Mouse (Mus musculus): ENCODE results near the gene Ero1lb. TPM values are rescaled to one million over a fixed set of nuclear protein-coding genes. Genes with fewer than 3 reads are reported as not detected.
A peak's percentile ranks its signal among the peaks of the same experiment; 100 is the strongest.

Ero1lb gene
- 15.0 and 15.9 TPM in 2 replicates for polyA plus RNA-seq (2015; fragmentation: Nextera tagmentation; extraction: Ambion mirVana)

DNA sequence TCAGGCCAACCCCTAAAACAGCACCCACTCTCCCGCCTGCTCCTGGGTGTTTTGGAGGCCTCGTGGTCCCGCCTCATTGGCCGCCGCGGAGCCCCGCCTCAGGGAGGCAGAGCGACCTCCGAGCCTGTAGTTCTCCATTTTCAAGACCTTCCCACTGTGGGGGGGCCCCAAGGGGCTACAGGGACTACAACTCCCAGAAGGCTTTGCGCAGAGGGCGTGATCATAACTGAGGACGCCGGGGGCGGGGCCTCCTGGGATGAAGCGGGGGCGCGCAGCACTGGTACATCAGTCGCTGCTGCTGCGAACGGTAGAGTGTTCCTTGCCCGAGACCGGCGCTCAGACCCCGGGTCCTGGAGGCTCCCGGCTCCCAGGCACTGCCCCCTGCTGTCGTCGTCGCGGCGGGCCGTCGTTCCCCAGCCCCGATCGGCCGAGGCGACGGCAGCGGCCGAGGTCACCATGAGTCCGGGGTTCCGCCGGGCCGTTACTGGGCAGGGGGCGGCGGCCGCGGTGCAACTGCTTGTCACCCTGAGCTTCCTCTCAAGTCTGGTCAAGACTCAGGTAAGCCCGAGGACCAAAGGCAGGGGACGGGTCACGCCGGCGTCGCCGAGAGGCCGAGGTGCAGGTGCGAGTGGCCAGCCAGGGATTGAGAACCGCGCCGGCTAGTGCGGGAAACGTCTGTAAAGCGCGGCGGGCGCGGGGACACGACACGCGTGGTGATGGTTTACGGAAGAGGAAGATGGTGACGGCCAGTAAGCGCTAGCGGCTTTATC is at the start of gene Ero1lb:
Ero1lb (plus strand) TSS at position 254 of the 770 bp plus-strand sequence.
- Histone ChIP-seq H3K36me3 (no peaks in the 10 kb centered on the region), H3K4me1 (replicated peaks) (peaks cover 15% of the 10 kb centered on the region), H3K9me3 (no peaks in the 10 kb centered on the region), H3K27me3 (no peaks in the 10 kb centered on the region), H3K4me3 (peak within 1 kb of the TSS; percentile 83), H3K9ac (peak within 1 kb of the TSS; percentile 81), H3K4me2 (peak within 1 kb of the TSS; percentile 77), H3K27ac (replicated peaks) (peak within 1 kb of the TSS; percentile 69)
- WGBS: under 1% methylated on average over 66 of the region's 73 CpGs
- peak; percentile 99 for ATAC-seq (ENCODE audit: low read depth)

- Histone ChIP-seq H3K4me3 (peak overlapping the region; percentile 57), H3K4me2 (peak overlapping the region; percentile 98), H3K36me3 (no peaks in the 10 kb centered on the region), H3K9me3 (no peaks in the 10 kb centered on the region), H3K4me1 (replicated peaks) (no peaks in the 10 kb centered on the region; the same call in none of the 2 replicates), H3K9ac (peak overlapping the region; percentile 73), H3K27me3 (peaks cover 20% of the 10 kb centered on the region), H3K27ac (replicated peaks) (no peak overlapping the region)
- WGBS: 4% methylated on average over 18 of the region's 18 CpGs
- peak; percentile 62; the same call in 1 of the 2 replicates for ATAC-seq (ENCODE audit: low read depth)
These were observed 46.3 kb upstream of the Ero1lb start for GRCm38 (mm10) chr13:12519371-12519770.

DNA sequence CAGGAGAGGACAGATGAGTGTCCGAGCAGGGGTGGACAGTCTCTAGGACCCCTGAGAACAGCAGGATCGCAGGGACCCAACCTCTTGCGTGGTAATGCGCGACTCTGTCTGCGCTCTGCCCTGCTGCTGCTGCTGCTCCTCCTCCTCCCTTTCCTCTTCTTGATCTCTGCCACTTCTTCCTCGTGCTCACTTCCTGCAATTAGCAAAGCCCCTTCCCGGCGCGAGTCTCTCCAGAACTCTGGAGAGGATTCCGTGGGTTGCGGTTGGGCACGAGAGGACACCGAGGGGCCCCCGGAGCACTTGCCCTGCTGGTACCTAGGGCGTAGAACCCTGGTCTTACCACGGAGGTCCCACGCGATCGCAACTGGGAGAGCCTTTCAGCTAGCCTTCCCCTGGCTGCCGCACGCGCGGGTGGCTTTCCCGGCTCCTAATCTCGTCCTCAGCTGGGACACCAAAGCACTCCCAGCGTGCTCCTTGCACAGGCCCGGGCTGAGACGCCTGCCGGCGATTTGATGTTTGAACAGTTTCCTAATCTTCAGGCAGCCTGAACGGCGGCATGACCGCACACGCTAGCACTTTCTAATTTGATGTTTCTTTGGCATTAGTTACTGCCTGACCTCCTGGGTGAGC is 45.6 kb upstream of the Ero1lb start, which contains the start of gene Edaradd:
Edaradd (minus strand) TSS at position 484 of the 630 bp plus-strand sequence.
- peak within 1 kb of the TSS; percentile 98 for H3K4me2 ChIP-seq
- H3K9me3 ChIP-seq: no peaks in the 10 kb centered on the region
- no peak within 1 kb of the TSS for H3K27ac ChIP-seq (replicated peaks)
- peaks cover 20% of the 10 kb centered on the region for H3K27me3 ChIP-seq
- H3K9ac ChIP-seq: peak within 1 kb of the TSS; percentile 73
- no peaks in the 10 kb centered on the region for H3K36me3 ChIP-seq
- H3K4me1 ChIP-seq (replicated peaks): no peaks in the 10 kb centered on the region; the same call in none of the 2 replicates
- under 1% methylated on average over 35 of the region's 35 CpGs for WGBS
- ATAC-seq (ENCODE audit: low read depth): peak; percentile 85
- H3K4me3 ChIP-seq: peak within 1 kb of the TSS; percentile 57

GRCm38 (mm10) chr13:12522346-12522745 is 43.3 kb upstream of the Ero1lb start:
- H3K9me3 ChIP-seq: no peaks in the 10 kb centered on the region
- no peak overlapping the region for H3K27ac ChIP-seq (replicated peaks)
- no peak overlapping the region for H3K9ac ChIP-seq
- H3K36me3 ChIP-seq: no peaks in the 10 kb centered on the region
- H3K27me3 ChIP-seq: peaks cover 20% of the 10 kb centered on the region
- ATAC-seq (ENCODE audit: low read depth): no peak
- H3K4me2 ChIP-seq: no peak overlapping the region
- no peak overlapping the region for H3K4me3 ChIP-seq
- no peaks in the 10 kb centered on the region; the same call in none of the 2 replicates for H3K4me1 ChIP-seq (replicated peaks)

GRCm38 (mm10) chr13:12525678-12526077 is 40.0 kb upstream of the Ero1lb start:
- H3K27ac ChIP-seq (replicated peaks): no peak overlapping the region
- no peak overlapping the region for H3K4me3 ChIP-seq
- no peaks in the 10 kb centered on the region for H3K9me3 ChIP-seq
- no peak overlapping the region for H3K9ac ChIP-seq
- no peaks in the 10 kb centered on the region for H3K4me1 ChIP-seq (replicated peaks)
- 92% methylated on average over 4 of the region's 4 CpGs for WGBS
- H3K4me2 ChIP-seq: no peak overlapping the region
- no peaks in the 10 kb centered on the region for H3K36me3 ChIP-seq
- no peak for ATAC-seq (ENCODE audit: low read depth)
- peaks cover 5% of the 10 kb centered on the region for H3K27me3 ChIP-seq

DNA sequence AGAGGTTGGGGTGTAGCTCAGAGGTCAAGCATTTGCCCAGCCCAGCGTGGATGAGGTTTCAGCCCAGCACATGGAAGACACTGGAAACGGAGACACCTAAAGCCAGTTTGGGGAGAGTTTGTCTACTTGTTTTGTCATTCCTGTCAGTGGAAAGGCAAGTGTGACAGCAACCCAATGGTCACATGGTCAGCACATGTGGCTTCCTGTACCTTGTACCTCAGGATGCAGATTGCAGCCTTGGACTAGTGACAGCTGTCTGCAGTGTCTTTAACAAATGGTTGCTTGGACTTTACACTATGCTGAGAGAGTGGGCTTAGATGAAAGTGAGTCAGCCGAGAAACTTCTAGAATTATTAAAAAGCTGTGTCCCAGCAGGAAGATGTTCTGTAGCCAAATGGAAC is 31.0 kb upstream of the Ero1lb start:
- Histone ChIP-seq H3K4me2 (no peak overlapping the region), H3K27me3 (no peaks in the 10 kb centered on the region), H3K4me3 (no peak overlapping the region), H3K9ac (no peak overlapping the region), H3K36me3 (no peaks in the 10 kb centered on the region), H3K27ac (replicated peaks) (no peak overlapping the region), H3K9me3 (no peaks in the 10 kb centered on the region), H3K4me1 (replicated peaks) (peaks cover 3% of the 10 kb centered on the region)
- WGBS: 94% methylated on average over 3 of the region's 3 CpGs
- ATAC-seq (ENCODE audit: low read depth): no peak

DNA sequence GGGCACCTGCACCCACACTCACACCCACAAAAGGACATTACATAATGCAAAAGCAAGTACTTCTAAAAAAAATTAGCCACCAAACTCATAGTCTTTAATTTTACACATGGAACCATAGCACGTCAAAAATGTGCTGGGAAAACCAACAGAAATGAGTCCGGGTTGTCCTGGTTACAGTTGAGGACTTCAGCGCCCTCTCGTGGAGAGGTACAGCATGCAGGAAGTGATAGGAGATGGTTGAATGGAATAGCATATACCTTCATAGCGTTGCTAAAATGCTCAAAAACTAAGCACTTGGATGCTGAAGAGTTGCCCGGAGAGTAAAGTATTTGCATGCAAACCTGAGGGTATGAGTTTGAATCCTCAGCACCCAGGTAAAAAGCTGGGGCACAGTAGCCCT is 27.7 kb upstream of the Ero1lb start:
- ATAC-seq (ENCODE audit: low read depth): no peak
- H3K4me2 ChIP-seq: no peak overlapping the region
- no peak overlapping the region for H3K4me3 ChIP-seq
- H3K27ac ChIP-seq (replicated peaks): no peak overlapping the region
- H3K9me3 ChIP-seq: no peaks in the 10 kb centered on the region
- 77% methylated on average over 6 of the region's 6 CpGs for WGBS
- no peaks in the 10 kb centered on the region for H3K36me3 ChIP-seq
- H3K27me3 ChIP-seq: peaks cover 6% of the 10 kb centered on the region; the same call in 1 of the 2 replicates
- H3K9ac ChIP-seq: no peak overlapping the region
- H3K4me1 ChIP-seq (replicated peaks): peaks cover 18% of the 10 kb centered on the region

DNA sequence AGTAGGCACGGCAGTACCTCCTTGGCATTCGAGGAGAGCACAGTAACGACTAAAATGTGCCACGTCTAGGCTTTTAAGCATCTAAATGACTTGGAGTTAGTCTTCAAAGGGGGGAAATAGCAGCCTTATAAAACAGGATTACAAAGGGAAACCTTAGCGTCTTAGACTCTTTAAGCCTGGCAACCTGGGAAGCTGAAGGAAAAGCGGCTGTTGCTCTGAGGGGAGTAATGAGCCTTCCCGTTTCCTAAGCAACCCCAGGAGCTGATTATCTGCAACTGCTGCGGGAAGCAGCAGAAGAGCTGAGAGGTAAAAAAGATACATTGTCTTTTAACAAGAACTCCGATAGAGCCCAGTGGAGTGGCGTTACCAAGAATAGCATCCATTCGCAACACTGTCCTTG is 26.0 kb upstream of the Ero1lb start:
- Histone ChIP-seq H3K9ac (no peak overlapping the region), H3K4me2 (peak overlapping the region; percentile 41), H3K4me1 (replicated peaks) (peaks cover 18% of the 10 kb centered on the region), H3K27ac (replicated peaks) (no peak overlapping the region), H3K36me3 (no peaks in the 10 kb centered on the region), H3K9me3 (no peaks in the 10 kb centered on the region), H3K4me3 (no peak overlapping the region), H3K27me3 (peaks cover 6% of the 10 kb centered on the region; the same call in 1 of the 2 replicates)
- ATAC-seq (ENCODE audit: low read depth): peak; percentile 44; the same call in 1 of the 2 replicates
- WGBS: 17% methylated on average over 11 of the region's 11 CpGs

DNA sequence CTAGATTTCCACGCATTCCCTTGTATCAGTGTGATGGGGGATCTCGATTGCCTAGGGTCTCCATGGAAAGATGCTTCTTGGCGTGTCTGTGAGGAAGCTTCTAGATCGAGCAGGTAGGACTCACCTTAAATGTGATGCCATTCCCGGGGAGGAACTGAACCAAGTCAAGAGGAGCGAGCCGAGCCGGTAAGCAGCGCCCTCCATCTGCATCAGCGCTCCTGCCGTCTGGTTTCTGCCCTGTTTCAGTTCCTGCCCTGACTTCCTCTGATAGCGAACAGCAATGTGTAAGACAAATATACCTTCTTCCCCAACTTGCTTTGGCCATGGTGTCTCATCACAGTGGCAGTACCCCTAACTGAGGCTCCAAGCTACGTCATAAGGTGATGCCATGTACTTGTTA is 25.6 kb upstream of the Ero1lb start:
- no peak overlapping the region for H3K9ac ChIP-seq

GRCm38 (mm10) chr13:12542006-12542981 is 23.4 kb upstream of the Ero1lb start:
- Histone ChIP-seq H3K4me2 (peak overlapping the region; percentile 40), H3K9ac (no peak overlapping the region), H3K27me3 (peaks cover 6% of the 10 kb centered on the region; the same call in 1 of the 2 replicates), H3K36me3 (no peaks in the 10 kb centered on the region), H3K27ac (replicated peaks) (no peak overlapping the region), H3K4me3 (0 out of 2 replicates have a peak overlapping the region, but pooled peaks have one; percentile 5), H3K4me1 (replicated peaks) (peaks cover 18% of the 10 kb centered on the region), H3K9me3 (no peaks in the 10 kb centered on the region)
- 13% methylated on average over 23 of the region's 23 CpGs for WGBS
- ATAC-seq (ENCODE audit: low read depth): 0 out of 2 replicates have a peak, but pooled peaks have one; percentile 51

More for the DNA sequence above, 25.6 kb upstream of the Ero1lb start:
- Histone ChIP-seq H3K36me3 (no peaks in the 10 kb centered on the region), H3K4me1 (replicated peaks) (peaks cover 18% of the 10 kb centered on the region), H3K4me3 (no peak overlapping the region), H3K9me3 (no peaks in the 10 kb centered on the region), H3K27ac (replicated peaks) (no peak overlapping the region), H3K4me2 (peak overlapping the region; percentile 41), H3K27me3 (peaks cover 6% of the 10 kb centered on the region; the same call in 1 of the 2 replicates)
- 67% methylated on average over 13 of the region's 13 CpGs for WGBS
- ATAC-seq (ENCODE audit: low read depth): no peak

- Histone ChIP-seq H3K4me3 (no peak overlapping the region), H3K9ac (no peak overlapping the region), H3K27me3 (peaks cover 6% of the 10 kb centered on the region; the same call in 1 of the 2 replicates), H3K4me2 (no peak overlapping the region), H3K9me3 (no peaks in the 10 kb centered on the region), H3K27ac (replicated peaks) (no peak overlapping the region), H3K36me3 (no peaks in the 10 kb centered on the region), H3K4me1 (replicated peaks) (peaks cover 18% of the 10 kb centered on the region)
- no peak for ATAC-seq (ENCODE audit: low read depth)
- WGBS: 82% methylated on average over 5 of the region's 5 CpGs
These were observed 22.4 kb upstream of the Ero1lb start for GRCm38 (mm10) chr13:12543246-12543645.
